Mouse (Mus musculus) stomach, embryonic 16.5 days (tissue): ENCODE data around the gene Adcy7. TPM values are rescaled to one million over a fixed set of nuclear protein-coding genes. Genes with fewer than 3 reads are reported as not detected.

Experiments used
- ATAC-seq: fragments of 200-750 bp; cut with Nextera tagmentation; 2 replicates; pipeline ENCODE4 v1.8.0; 2017; ENCODE audit warnings: moderate number of reproducible peaks, moderate TSS enrichment; ENCODE audit not compliant: insufficient read depth, low FRiP score
- H3K27ac ChIP-seq: fragments of 300-500 bp; sonication (generic); 2 replicates; pipeline ENCODE4 v1.5.1; 2014; ENCODE audit warnings: low read length
- H3K27me3 ChIP-seq: fragments of 300-500 bp; sonication (generic); 2 replicates; pipeline ENCODE4 v1.6.1; 2014; ENCODE audit warnings: low read length, control low read depth, mixed read lengths; ENCODE audit not compliant: control insufficient read depth, insufficient read depth
- H3K36me3 ChIP-seq: fragments of 300-500 bp; sonication (generic); 2 replicates; pipeline ENCODE4 v1.6.1; 2014; ENCODE audit warnings: low read length; ENCODE audit not compliant: control insufficient read depth, insufficient read depth
- H3K4me1 ChIP-seq: fragments of 300-500 bp; sonication (generic); 2 replicates; pipeline ENCODE4 v1.6.1; 2014; ENCODE audit warnings: low read length, control low read depth, mixed read lengths; ENCODE audit not compliant: control insufficient read depth, insufficient read depth
- H3K4me2 ChIP-seq: fragments of 300-500 bp; sonication (generic); 2 replicates; pipeline ENCODE4 v1.6.1; 2014; ENCODE audit warnings: low read depth, low read length, mixed read lengths
- H3K4me3 ChIP-seq: fragments of 300-500 bp; sonication (generic); replicated peaks from 2 replicates; pipeline ENCODE4 v1.5.1; 2014; ENCODE audit warnings: mild to moderate bottlenecking, low read length
- H3K9ac ChIP-seq: fragments of 300-500 bp; sonication (generic); 2 replicates; pipeline ENCODE4 v1.6.1; 2014; ENCODE audit warnings: low read length
- H3K9me3 ChIP-seq: fragments of 300-500 bp; sonication (generic); replicated peaks from 2 replicates; pipeline ENCODE4 v1.6.1; 2016; ENCODE audit warnings: low read length, control low read depth; ENCODE audit not compliant: control insufficient read depth
- WGBS: fragments of 180-500 bp; shearing (Covaris S2); extraction: QIAGEN DNeasy Blood & Tissue Kit; methylation state at CpG from one replicate; pipeline ENCODE4 v1.1.7; 2014; 5-methylcytosine and 5-hydroxymethylcytosine counted together
- polyA plus RNA-seq: library from polyadenylated mRNA; unstranded; fragments of >200 nt; fragmentation: Nextera tagmentation; extraction: Ambion mirVana; gene quantifications from 2 replicates; pipeline ENCODE4 v1.2.1, GENCODE M21; 2015

The Adcy7 gene
- polyA plus RNA-seq, 1 experiment from 2014 or later, result 8.7 TPM

DNA sequence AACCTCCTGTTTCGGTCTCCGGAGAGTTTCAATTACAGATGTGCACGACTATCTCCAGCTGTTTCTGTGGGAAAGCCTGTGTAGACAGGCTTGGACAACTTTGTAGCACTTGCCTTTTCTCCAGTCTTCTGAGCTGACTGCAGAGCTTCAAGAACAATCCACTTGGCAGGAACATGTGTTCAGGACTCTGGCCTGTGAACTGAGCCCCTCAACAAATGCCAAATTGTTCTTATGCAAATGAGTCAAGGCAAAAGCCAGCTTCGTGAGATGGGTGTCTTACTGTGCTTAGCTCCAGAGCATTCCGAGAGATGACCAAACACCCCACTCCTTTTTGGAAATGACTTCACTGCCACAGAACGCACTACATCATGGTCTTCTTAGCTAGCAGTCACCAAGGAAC, 56.5 kb downstream of the Adcy7 start:
- no peak overlapping the region for H3K4me3 ChIP-seq
- 80% methylated on average over 6 of the region's 6 CpGs for WGBS
- no peak overlapping the region for H3K9ac ChIP-seq
- peaks cover 14% of the 10 kb centered on the region; the same call in 1 of the 2 replicates for H3K36me3 ChIP-seq
- no peak for ATAC-seq
- H3K4me2 ChIP-seq, result no peak overlapping the region
- H3K27ac ChIP-seq, result 0 out of 2 replicates have a peak overlapping the region, but pooled peaks have one; percentile 34
- peaks cover 7% of the 10 kb centered on the region; the same call in 1 of the 2 replicates for H3K4me1 ChIP-seq
- H3K27me3 ChIP-seq, result no peaks in the 10 kb centered on the region
- no peaks in the 10 kb centered on the region for H3K9me3 ChIP-seq

DNA sequence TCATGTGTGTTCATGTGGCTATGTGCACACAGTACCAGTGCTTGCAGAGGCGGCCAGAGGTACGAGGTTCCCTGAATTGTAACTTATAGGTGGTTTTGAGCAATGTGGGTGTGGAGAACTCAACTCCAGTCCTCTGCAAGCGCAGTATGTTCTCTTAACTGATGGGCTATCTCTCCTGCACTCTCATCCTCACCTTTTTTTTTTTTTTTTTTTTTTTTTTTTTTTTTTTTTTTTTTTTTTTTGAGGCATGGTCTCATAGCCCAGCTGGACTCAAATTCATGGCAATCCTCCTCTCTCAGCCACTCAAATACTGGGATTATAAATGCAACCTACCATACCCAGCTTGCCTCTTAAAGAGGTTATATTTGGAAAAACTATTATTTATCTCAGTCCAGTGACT, 58.6 kb downstream of the Adcy7 start:
- WGBS, result 83% methylated on average over 3 of the region's 3 CpGs

DNA sequence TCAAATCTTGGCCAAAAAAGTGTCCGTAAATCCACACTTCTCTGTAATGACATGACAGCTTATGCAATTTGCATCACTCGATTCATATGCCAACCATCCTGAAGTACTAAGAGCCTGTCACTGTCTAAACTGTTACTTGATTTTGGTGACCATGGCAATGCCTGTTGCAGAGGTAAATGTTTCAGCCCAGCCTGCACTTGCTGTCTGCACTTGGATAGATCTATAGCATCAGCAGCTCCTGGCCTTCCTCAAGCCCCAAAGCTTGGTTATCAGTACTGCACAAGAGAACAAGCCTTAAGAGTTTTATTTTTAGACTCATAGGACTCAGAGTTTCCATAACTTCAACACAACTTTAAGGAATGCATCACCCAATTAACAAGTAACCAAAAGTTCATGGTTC, 62.2 kb downstream of the Adcy7 start:
- H3K27me3 ChIP-seq, result no peaks in the 10 kb centered on the region

More for the DNA sequence above, 58.6 kb downstream of the Adcy7 start:
- Histone ChIP-seq H3K36me3 (peaks cover 12% of the 10 kb centered on the region; the same call in 1 of the 2 replicates), H3K27me3 (no peaks in the 10 kb centered on the region), H3K4me1 (peaks cover 1% of the 10 kb centered on the region; the same call in 1 of the 2 replicates), H3K4me2 (no peak overlapping the region), H3K4me3 (no peak overlapping the region), H3K27ac (no peak overlapping the region), H3K9ac (no peak overlapping the region), H3K9me3 (no peaks in the 10 kb centered on the region)
- ATAC-seq, result no peak

DNA sequence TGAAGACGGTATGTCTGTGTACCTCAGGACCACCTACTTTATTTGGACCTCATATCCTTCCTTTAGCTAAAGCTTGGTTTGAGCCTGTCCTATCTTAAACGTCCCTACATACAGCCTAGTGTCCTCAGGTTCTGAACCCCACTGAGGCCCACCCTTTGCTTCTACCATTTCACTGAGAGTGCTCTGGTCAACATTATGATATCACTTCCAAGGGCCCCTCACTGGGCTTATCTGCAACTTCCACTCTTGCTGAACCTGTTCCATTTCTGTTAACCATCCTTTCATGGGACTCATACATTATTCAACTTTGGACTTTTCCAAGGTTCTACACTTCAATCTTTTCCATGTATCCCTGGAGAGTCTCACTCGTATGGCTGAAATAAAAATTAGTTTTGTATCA, 62.8 kb downstream of the Adcy7 start:
- Histone ChIP-seq H3K4me3 (no peak overlapping the region), H3K4me1 (no peaks in the 10 kb centered on the region), H3K9ac (no peak overlapping the region), H3K36me3 (0 out of 2 replicates have a peak, but pooled peaks cover 6% of the 10 kb centered on the region), H3K27ac (no peak overlapping the region), H3K4me2 (no peak overlapping the region), H3K27me3 (no peaks in the 10 kb centered on the region), H3K9me3 (no peaks in the 10 kb centered on the region)
- ATAC-seq, result no peak
- WGBS, result 81% methylated on average over 3 of the region's 3 CpGs

More for the DNA sequence above, 62.2 kb downstream of the Adcy7 start:
- 91% methylated on average over 2 of the region's 2 CpGs for WGBS
- Histone ChIP-seq H3K9ac (no peak overlapping the region), H3K4me3 (no peak overlapping the region), H3K36me3 (0 out of 2 replicates have a peak, but pooled peaks cover 6% of the 10 kb centered on the region), H3K4me1 (no peaks in the 10 kb centered on the region), H3K9me3 (no peaks in the 10 kb centered on the region), H3K27ac (no peak overlapping the region), H3K4me2 (no peak overlapping the region)
- ATAC-seq, result 0 out of 2 replicates have a peak, but pooled peaks have one; percentile 11

DNA sequence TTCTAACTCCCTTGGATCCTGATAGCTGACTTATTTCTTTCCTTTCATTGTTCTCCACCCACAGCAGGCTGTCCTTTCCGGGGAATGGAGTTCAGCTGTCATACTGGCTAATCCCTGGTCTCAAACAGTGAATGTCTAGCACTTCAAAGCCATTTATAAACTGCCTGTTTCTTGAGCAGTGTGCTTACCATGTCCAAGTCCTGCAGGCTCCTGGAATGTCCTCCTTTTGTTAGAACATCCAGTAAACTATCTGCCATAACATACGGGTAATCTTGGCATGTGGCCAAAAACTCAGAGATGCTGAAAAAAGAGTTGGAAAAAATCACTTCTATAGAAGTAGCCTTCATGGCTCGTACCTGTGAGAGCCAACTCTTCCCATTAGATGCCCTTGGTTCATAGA, 67.0 kb downstream of the Adcy7 start:
- Histone ChIP-seq H3K4me2 (no peak overlapping the region), H3K9ac (no peak overlapping the region), H3K27me3 (no peaks in the 10 kb centered on the region), H3K27ac (no peak overlapping the region), H3K4me1 (no peaks in the 10 kb centered on the region), H3K36me3 (peaks cover 15% of the 10 kb centered on the region; the same call in 1 of the 2 replicates), H3K9me3 (no peaks in the 10 kb centered on the region), H3K4me3 (no peak overlapping the region)
- no peak; the same call in 1 of the 2 replicates for ATAC-seq
- 28% methylated on average over 3 of the region's 3 CpGs for WGBS

DNA sequence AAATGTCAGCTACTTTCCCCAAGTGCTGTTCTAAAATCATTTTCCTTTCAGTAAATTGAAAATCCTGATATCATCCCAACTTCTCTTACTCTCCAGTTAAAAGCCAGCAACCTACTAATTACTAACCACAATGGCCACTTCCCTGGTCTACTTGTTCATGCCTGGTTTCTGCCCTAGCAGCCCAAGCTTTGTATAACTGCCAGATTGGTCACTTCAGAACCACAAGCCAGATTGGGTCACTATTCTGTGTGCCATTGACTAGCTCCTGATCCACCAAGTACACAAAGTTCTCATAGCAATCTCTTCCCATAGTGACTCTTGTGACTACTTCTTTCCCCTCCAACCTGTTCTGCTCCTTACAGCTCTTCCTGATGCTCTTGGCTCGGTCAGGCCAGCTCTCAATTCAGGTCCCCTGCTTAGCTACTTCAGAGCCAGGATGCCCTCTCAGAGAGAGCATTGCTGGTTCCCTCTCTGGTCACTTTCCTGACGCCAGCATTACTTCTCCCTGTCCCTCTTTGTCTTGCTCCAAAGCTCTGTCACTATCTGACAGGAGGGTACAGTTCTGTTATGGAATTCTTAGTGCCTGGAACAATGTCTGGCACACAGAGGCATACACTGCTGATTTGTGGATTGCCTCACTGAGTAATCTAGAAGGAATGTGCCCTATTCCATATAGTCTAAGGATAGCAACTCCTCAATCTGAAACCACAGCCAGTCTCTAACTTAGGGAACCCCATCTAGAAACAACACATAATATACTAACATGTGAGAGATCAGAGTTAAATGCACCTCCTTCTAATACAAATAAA, 67.9 kb downstream of the Adcy7 start:
- H3K27ac ChIP-seq, result no peak overlapping the region
- H3K9me3 ChIP-seq, result no peaks in the 10 kb centered on the region
- H3K36me3 ChIP-seq, result peaks cover 22% of the 10 kb centered on the region
- ATAC-seq, result no peak
- WGBS, result 89% methylated on average over 2 of the region's 2 CpGs
- H3K4me1 ChIP-seq, result no peaks in the 10 kb centered on the region
- H3K27me3 ChIP-seq, result no peaks in the 10 kb centered on the region
- H3K9ac ChIP-seq, result no peak overlapping the region
- H3K4me2 ChIP-seq, result no peak overlapping the region
- no peak overlapping the region for H3K4me3 ChIP-seq

DNA sequence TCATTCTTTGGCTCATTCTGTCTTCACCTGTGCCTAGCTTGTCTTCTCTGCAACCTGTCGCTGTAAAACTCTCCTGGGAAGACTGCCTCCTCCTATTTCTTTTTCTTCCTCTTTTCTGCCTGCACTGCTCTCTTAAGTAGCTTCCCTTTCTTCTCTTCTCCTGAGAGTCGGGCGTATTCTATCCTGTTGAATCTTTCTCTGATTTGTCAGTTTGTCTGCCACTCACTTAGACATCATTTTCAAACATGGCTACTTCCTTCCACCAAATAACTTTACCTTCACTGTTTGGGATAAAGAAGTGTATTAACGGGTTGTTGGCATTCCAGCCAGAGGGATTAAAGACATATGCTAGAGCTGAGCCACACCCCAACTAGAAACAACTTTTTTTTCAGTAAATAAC, 69.8 kb downstream of the Adcy7 start:
- Histone ChIP-seq H3K36me3 (peaks cover 33% of the 10 kb centered on the region), H3K27ac (no peak overlapping the region)

DNA sequence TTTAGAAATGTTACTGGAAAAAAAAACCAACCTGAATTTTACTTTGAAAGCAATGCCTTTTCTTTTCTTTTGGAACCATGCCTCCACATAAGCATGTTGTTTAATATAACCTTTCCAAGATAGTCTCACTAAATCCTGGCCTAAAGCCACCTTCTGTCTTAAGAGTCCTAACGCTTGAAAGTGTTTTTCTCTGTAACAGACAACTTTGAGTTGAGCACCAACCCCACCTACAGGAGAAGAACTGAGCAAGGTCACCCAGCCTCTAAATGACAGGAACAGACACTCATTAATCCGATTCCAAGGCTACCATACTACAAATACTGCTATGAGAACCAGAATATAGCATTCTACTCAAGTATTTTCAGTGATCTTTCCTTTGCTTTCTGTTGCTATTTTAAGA, 76.8 kb downstream of the Adcy7 start:
- H3K4me3 ChIP-seq, result no peak overlapping the region
- no peaks in the 10 kb centered on the region for H3K27me3 ChIP-seq
- H3K4me2 ChIP-seq, result no peak overlapping the region
- H3K27ac ChIP-seq, result no peak overlapping the region
- no peaks in the 10 kb centered on the region for H3K9me3 ChIP-seq
- no peak overlapping the region for H3K9ac ChIP-seq
- peaks cover 49% of the 10 kb centered on the region for H3K36me3 ChIP-seq
- WGBS, result 60% methylated on average over 2 of the region's 2 CpGs
- no peak for ATAC-seq
- no peaks in the 10 kb centered on the region; the same call in 1 of the 2 replicates for H3K4me1 ChIP-seq

More for the DNA sequence above, 69.8 kb downstream of the Adcy7 start:
- H3K9ac ChIP-seq, result no peak overlapping the region
- no peaks in the 10 kb centered on the region for H3K4me1 ChIP-seq
- H3K4me2 ChIP-seq, result no peak overlapping the region
- no peak for ATAC-seq
- WGBS, result 78% methylated on average over 4 of the region's 4 CpGs
- H3K9me3 ChIP-seq, result no peaks in the 10 kb centered on the region
- H3K4me3 ChIP-seq, result no peak overlapping the region
- no peaks in the 10 kb centered on the region for H3K27me3 ChIP-seq

DNA sequence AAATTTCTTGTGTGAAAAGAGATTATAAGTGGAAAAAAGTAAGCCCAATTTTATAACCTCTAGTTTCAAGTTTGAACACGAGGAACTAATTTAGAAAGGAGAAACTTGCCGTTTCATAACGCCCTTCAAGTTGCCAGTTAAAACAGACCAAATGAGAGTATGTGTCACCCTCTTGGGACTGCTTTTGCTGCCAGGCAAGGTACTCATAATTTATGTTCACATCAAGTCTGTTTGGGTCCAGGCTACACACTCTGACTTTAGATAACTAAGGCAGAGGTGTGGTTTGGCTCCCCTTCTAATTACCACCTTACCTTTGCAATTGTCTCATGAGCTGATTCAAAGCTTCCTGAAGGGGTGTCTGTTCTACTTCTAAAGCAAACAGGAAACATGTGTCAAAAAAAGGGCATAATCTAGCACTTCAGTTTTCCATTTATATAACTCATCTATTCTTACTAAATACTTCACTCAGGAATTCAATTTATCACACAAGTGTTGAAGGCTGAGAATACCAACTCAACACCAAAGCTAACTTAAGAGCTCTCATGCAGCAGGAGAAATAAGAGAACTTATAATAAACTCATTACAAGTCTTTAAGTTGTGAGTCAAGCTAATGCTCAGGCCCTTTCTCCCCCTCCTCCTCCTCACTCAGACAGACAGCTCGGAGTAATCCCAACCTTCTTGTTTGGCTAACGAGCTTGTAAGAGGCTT, 85.2 kb downstream of the Adcy7 start:
- Histone ChIP-seq H3K4me2 (no peak overlapping the region), H3K9me3 (no peaks in the 10 kb centered on the region), H3K36me3 (peaks cover 27% of the 10 kb centered on the region), H3K4me1 (peaks cover 15% of the 10 kb centered on the region), H3K27me3 (no peaks in the 10 kb centered on the region), H3K9ac (no peak overlapping the region), H3K4me3 (no peak overlapping the region), H3K27ac (no peak overlapping the region)
- ATAC-seq, result no peak
- WGBS, result 68% methylated on average over 5 of the region's 5 CpGs
